ENCODE assay signal across 8 mouse cellular contexts in the genomic region with DNA sequence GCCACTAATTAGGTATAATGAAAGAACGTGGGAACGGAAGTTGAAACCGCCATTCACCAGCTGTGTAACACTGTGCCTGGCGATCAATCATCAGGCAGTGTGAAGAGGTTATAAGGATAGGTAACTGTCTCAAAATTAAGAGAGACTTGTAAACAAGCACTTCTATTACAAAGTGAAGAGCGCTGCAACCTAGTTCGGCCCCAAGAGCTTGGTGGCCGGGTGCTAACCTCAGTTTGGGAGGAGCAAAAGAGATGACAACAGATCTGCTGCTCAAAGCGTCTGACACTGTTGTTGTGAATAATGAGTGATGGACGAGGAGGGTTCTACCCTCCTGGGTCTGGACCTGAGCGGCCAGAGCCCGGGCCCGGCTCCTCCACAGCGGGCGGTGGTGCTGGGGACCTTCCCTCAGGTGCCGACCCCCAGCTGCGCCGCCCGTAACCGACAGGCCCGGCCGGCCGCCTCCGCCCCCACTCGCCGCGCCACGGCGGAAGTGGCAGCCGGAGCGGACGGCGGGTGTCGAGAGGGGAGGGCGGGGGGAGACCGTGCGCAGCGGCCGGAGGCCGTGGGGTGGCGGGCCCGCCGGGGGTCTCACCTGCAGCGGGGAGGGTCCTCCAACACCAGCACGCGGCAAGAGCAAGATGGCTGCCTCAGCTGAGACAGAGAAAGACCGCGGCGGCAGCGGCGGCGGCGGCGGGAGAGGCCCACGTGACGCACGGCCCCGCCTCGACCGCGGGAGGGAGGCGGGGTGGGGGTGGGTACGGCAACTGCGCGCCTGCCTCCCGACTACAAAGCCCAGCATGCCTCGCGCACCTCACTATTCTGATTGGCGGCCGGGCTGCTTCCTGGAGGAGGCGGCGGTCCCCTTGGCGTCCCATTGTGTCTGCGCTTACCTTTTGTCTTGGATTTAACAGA. TPM values are rescaled to one million over a fixed set of nuclear protein-coding genes. Genes with fewer than 3 reads are reported as not detected.
A peak's percentile ranks its signal among the peaks of the same experiment; 100 is the strongest.
DNase-seq lines count a peak whose midpoint lies in the region; ATAC-seq and TF ChIP-seq lines count a peak whose summit lies in the region.

A gene (minus strand): TSS at position 699 of the 912 bp plus-strand sequence.

- H3K9me3 ChIP-seq in forebrain, embryonic 10.5 days = no peaks in the 10 kb centered on the region
- H3K9me3 ChIP-seq in heart, embryonic 15.5 days (replicated peaks) = no peaks in the 10 kb centered on the region
- no peaks in the 10 kb centered on the region for H3K9me3 ChIP-seq in liver, embryonic 14.5 days (ENCODE audit: control insufficient read depth, low read length)
- no peaks in the 10 kb centered on the region for H3K9me3 ChIP-seq in neural tube, embryonic 11.5 days (ENCODE audit: control insufficient read depth, low read length)
- H3K9me3 ChIP-seq in stomach, postnatal 0 days (ENCODE audit: control insufficient read depth, low read length) = no peaks in the 10 kb centered on the region

- peak within 1 kb of the TSS; percentile 92 for H3K9ac ChIP-seq in heart, embryonic 15.5 days
- peak within 1 kb of the TSS; percentile 90 for H3K9ac ChIP-seq in liver, embryonic 14.5 days (replicated peaks)
- peak within 1 kb of the TSS; percentile 100 for H3K9ac ChIP-seq in neural tube, embryonic 11.5 days (ENCODE audit: low read length)
- peak within 1 kb of the TSS; percentile 98 for H3K9ac ChIP-seq in stomach, postnatal 0 days (ENCODE audit: low read length)

- H3K4me1 ChIP-seq in forebrain, embryonic 10.5 days = peaks cover 33% of the 10 kb centered on the region
- H3K4me1 ChIP-seq in heart, embryonic 15.5 days (replicated peaks) = peaks cover 35% of the 10 kb centered on the region
- peaks cover 7 to 15% of the 10 kb centered on the region in 2 experiments for H3K4me1 ChIP-seq in liver, embryonic 14.5 days (replicated peaks; ENCODE audit: control insufficient read depth in 2 of 2, insufficient read depth in 2 of 2, low read length in 1 of 2)
- H3K4me1 ChIP-seq in neural tube, embryonic 11.5 days (ENCODE audit: control insufficient read depth, insufficient read depth, low read length) = peaks cover 13% of the 10 kb centered on the region; the same call in 1 of the 2 replicates
- H3K4me1 ChIP-seq in stomach, postnatal 0 days (replicated peaks; ENCODE audit: control insufficient read depth, insufficient read depth) = no peaks in the 10 kb centered on the region; the same call in 1 of the 2 replicates

- WGBS in forebrain, embryonic 10.5 days = under 1% methylated on average over 71 of the region's 73 CpGs
- under 1% methylated on average over 62 of the region's 73 CpGs for WGBS in heart, embryonic 15.5 days
- 0% methylated on average over 67 of the region's 73 CpGs for WGBS in liver, embryonic 14.5 days (ENCODE audit: insufficient replicate concordance)
- WGBS in neural tube, embryonic 11.5 days = under 1% methylated on average over 55 of the region's 73 CpGs
- under 1% methylated on average over 52 of the region's 73 CpGs for WGBS in stomach, postnatal 0 days

- H3K36me3 ChIP-seq in forebrain, embryonic 10.5 days (replicated peaks) = peaks cover 25% of the 10 kb centered on the region
- peaks cover 12% of the 10 kb centered on the region; the same call in 1 of the 2 replicates for H3K36me3 ChIP-seq in heart, embryonic 15.5 days
- peaks cover 4% of the 10 kb centered on the region; the same call in 1 of the 2 replicates for H3K36me3 ChIP-seq in liver, embryonic 14.5 days (replicated peaks; ENCODE audit: control insufficient read depth, insufficient read depth, low read depth)
- no peaks in the 10 kb centered on the region for H3K36me3 ChIP-seq in neural tube, embryonic 11.5 days (ENCODE audit: control insufficient read depth, insufficient read depth, low read length)
- 0 out of 2 replicates have a peak, but pooled peaks cover 2% of the 10 kb centered on the region for H3K36me3 ChIP-seq in stomach, postnatal 0 days (ENCODE audit: control insufficient read depth, insufficient read depth, low read length)

- peak within 1 kb of the TSS; percentile 99 for H3K27ac ChIP-seq in forebrain, embryonic 10.5 days
- peak within 1 kb of the TSS; percentile 100 for H3K27ac ChIP-seq in heart, embryonic 15.5 days
- H3K27ac ChIP-seq in liver, embryonic 14.5 days = peak within 1 kb of the TSS; percentile 89
- peak within 1 kb of the TSS; percentile 99 for H3K27ac ChIP-seq in neural tube, embryonic 11.5 days (ENCODE audit: low read depth, low read length)
- peak within 1 kb of the TSS; percentile 93 for H3K27ac ChIP-seq in stomach, postnatal 0 days (replicated peaks)

- peak; percentile 88 for ATAC-seq in CD4-positive, CD25-positive, alpha-beta regulatory T cell, adult 4 months
- peak; percentile 92 for ATAC-seq in heart, embryonic 15.5 days (replicated peaks; ENCODE audit: insufficient number of reproducible peaks, insufficient read depth, low FRiP score, low read depth)
- peak; percentile 94 for ATAC-seq in liver, embryonic 14.5 days (ENCODE audit: insufficient read depth)
- peak; percentile 95 for ATAC-seq in neural tube, embryonic 11.5 days (ENCODE audit: insufficient read depth, low FRiP score, low TSS enrichment)
- peak; percentile 95 for ATAC-seq in stomach, postnatal 0 days (ENCODE audit: low FRiP score, low TSS enrichment)

- H3K27me3 ChIP-seq in forebrain, embryonic 10.5 days (ENCODE audit: poor library complexity, severe bottlenecking) = no peaks in the 10 kb centered on the region
- no peaks in the 10 kb centered on the region for H3K27me3 ChIP-seq in heart, embryonic 15.5 days
- no peaks in the 10 kb centered on the region for H3K27me3 ChIP-seq in liver, embryonic 14.5 days (ENCODE audit: control insufficient read depth, insufficient read depth, low read length)
- H3K27me3 ChIP-seq in neural tube, embryonic 11.5 days (ENCODE audit: control insufficient read depth, insufficient read depth, low read length) = no peaks in the 10 kb centered on the region
- H3K27me3 ChIP-seq in stomach, postnatal 0 days (ENCODE audit: control insufficient read depth, insufficient read depth, low read length) = no peaks in the 10 kb centered on the region

- peak; percentile 82 for DNase-seq in c-Kit-negative CD71-positive TER-119-positive erythroid progenitor cells, embryonic 14.5 days (ENCODE audit: low read depth, low spot score)
- peak; percentile 96 for DNase-seq in forebrain, embryonic 10.5 days (ENCODE audit: extremely low spot score, low spot score)
- peak; percentile 92 to 96 for DNase-seq in kidney, postnatal 25 days
- peak; percentile 86 to 88 (median 88) for DNase-seq in liver, embryonic 14.5 days (ENCODE audit: low read depth in 3 of 3, low spot score in 3 of 3)
- peak; percentile 97 for DNase-seq in neural tube, embryonic 11.5 days (ENCODE audit: low spot score)
- peak; percentile 97 for DNase-seq in stomach, postnatal 0 days (ENCODE audit: low spot score)

- peak within 1 kb of the TSS; percentile 83 for H3K4me2 ChIP-seq in heart, embryonic 15.5 days
- H3K4me2 ChIP-seq in liver, embryonic 14.5 days (ENCODE audit: low read depth) = peak within 1 kb of the TSS; percentile 94
- peak within 1 kb of the TSS; percentile 84 for H3K4me2 ChIP-seq in neural tube, embryonic 11.5 days (ENCODE audit: low read depth)
- peak within 1 kb of the TSS; percentile 72 for H3K4me2 ChIP-seq in stomach, postnatal 0 days (replicated peaks; ENCODE audit: low read depth)

- TF ChIP-seq CTCF in liver, embryonic 14.5 days (IDR thresholded peaks at IDR 0.05; ENCODE audit: low read depth) = no peak
- TF ChIP-seq CTCF in stomach, postnatal 0 days (IDR thresholded peaks at IDR 0.05; ENCODE audit: low read depth) = no peak

- peak within 1 kb of the TSS; percentile 77 for H3K4me3 ChIP-seq in forebrain, embryonic 10.5 days
- H3K4me3 ChIP-seq in heart, embryonic 15.5 days = peak within 1 kb of the TSS; percentile 82
- H3K4me3 ChIP-seq in liver, embryonic 14.5 days (ENCODE audit: insufficient read depth in 1 of 2, low read depth in 2 of 2, low read length in 2 of 2) = peak within 1 kb of the TSS; percentile 98 to 99
- peak within 1 kb of the TSS; percentile 91 for H3K4me3 ChIP-seq in neural tube, embryonic 11.5 days (ENCODE audit: low read depth, low read length)
- H3K4me3 ChIP-seq in stomach, postnatal 0 days (ENCODE audit: low read depth, low read length) = peak within 1 kb of the TSS; percentile 94

- no peak for TF ChIP-seq EP300 in liver, embryonic 14.5 days (IDR thresholded peaks at IDR 0.05; ENCODE audit: low read depth)
- no peak for TF ChIP-seq EP300 in stomach, postnatal 0 days (optimal IDR thresholded peaks at IDR 0.05)

RNA-seq across cellular contexts. Expression of the gene that starts here (rescaled TPM):
- 10 to 100 TPM; 47.5 to 65.2 TPM for polyA plus RNA-seq in CD4-positive, CD25-positive, alpha-beta regulatory T cell, adult 4 months (2017; shearing (Covaris generic))
- 213 and 218 TPM in 2 replicates for polyA plus RNA-seq in forebrain, embryonic 10.5 days (2016; fragmentation: Nextera tagmentation; extraction: Ambion mirVana)
- polyA plus RNA-seq in heart, embryonic 15.5 days (2015; fragmentation: Nextera tagmentation; extraction: Ambion mirVana) = 135 and 166 TPM in 2 replicates
- 11.1 and 22.1 TPM in 2 replicates for polyA plus RNA-seq in liver, embryonic 14.5 days (2012; rRNA removed)
- polyA plus RNA-seq in liver, embryonic 14.5 days (2014; fragmentation: Nextera tagmentation; extraction: Ambion mirVana) = 47.6 and 49.4 TPM in 2 replicates
- 235 and 243 TPM in 2 replicates for polyA plus RNA-seq in neural tube, embryonic 11.5 days (2014; fragmentation: Nextera tagmentation; extraction: Ambion mirVana)
- polyA plus RNA-seq in stomach, postnatal 0 days (2015; fragmentation: Nextera tagmentation; extraction: Ambion mirVana) = 114 TPM in 2 replicates

Comparison
In these comparisons a context has a peak if more than half of its experiments do, and no peak if none do; other contexts are left out.
1. Peak in every context shown above with its lines: DNase-seq, ATAC-seq, H3K4me3 ChIP-seq and H3K27ac ChIP-seq.